Mouse (Mus musculus): ENCODE data around the gene Gm20671. TPM values are rescaled to one million over a fixed set of nuclear protein-coding genes. Genes with fewer than 3 reads are reported as not detected.
"Not testable (repeated sequence)": the region's sequence is repeated elsewhere in the genome, so short reads cannot be mapped to it uniquely, and the experiment has no call there.

Gene Gm20671
- polyA plus RNA-seq, 1 experiment: not detected

DNA sequence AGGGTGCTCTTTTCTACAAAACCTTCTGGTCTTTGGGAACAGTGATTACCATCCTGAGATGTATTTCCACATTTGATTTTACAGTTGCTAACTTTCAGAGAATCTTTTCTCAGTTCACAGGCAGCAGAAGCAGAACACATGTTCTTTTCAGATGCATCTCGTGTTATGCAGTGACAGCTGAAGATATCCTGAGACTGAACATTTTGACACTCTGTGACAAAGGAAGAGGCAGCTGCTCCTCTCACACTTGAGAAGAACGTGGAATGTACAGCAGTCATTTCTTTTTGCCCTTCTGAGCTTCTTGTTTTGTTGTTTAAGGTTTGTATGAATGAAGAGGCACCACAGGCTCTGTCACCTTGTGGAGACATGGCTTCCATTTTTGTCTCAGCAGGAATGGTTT is 3.1 kb upstream of the Gm20671 start:
- 90% methylated on average over 2 of the region's 2 CpGs for WGBS
- Histone ChIP-seq H3K4me3 (replicated peaks; ENCODE audit: control insufficient read depth, low read depth, low read length) (no peak overlapping the region), H3K4me1 (ENCODE audit: control insufficient read depth, insufficient read depth, low read length) (no peaks in the 10 kb centered on the region), H3K27ac (ENCODE audit: control insufficient read depth, insufficient read depth, low read depth, low read length, poor library complexity) (no peak overlapping the region)
- no peak for TF ChIP-seq CTCF (IDR thresholded peaks at IDR 0.05; ENCODE audit: control insufficient read depth, insufficient read depth, low read length)
- TF ChIP-seq POLR2A (IDR thresholded peaks at IDR 0.05; ENCODE audit: borderline replicate concordance, control insufficient read depth, low read depth, low read length): no peak

DNA sequence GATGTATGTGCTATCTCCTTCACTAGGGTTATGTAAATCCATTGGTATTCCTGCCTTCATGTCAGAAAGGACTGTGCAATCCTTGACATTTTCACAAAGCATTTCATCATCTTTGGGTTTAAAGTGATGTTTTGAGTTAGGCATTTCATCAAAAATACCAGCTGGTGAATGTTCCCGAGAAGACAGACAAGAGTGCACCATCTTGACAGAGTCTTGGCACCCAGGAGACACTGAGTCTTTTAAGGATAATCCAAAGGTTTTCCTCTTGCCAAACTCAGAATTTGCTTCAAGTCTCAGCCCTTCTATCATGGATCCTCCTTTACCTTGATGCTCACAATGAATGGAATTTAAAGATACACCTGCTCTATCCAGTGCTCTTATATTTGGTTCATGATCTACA is 1.9 kb upstream of the Gm20671 start:
- WGBS: 79% methylated on average over 1 of the region's 1 CpGs
- H3K27ac ChIP-seq (ENCODE audit: control insufficient read depth, insufficient read depth, low read depth, low read length, poor library complexity); H3K4me3 ChIP-seq (replicated peaks; ENCODE audit: control insufficient read depth, low read depth, low read length); H3K4me1 ChIP-seq (ENCODE audit: control insufficient read depth, insufficient read depth, low read length): not testable (repeated sequence)

DNA sequence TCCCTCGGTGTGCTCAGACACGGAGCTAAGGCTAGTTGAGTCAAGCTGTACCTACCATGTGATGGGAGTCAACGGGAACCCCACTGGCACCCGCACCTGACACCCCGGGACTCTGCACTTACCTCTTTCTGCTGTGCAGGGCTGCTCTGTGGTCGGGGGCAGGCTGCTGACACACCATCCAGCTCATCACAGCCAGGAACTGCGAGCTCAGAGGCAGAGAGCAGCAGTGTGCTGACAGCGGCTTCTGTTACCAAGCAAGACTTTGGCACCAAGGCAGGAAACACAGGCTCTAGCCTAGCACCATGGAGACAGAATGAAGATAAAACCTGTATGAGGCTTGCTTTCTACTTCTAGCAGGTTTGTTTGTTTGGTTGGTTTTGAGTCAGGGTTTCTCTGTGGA is 6.4 kb downstream of the Gm20671 start:
- no peak for TF ChIP-seq CTCF (IDR thresholded peaks at IDR 0.05; ENCODE audit: control insufficient read depth, insufficient read depth, low read length)
- TF ChIP-seq POLR2A (IDR thresholded peaks at IDR 0.05; ENCODE audit: borderline replicate concordance, control insufficient read depth, low read depth, low read length): no peak
- no peak overlapping the region for H3K27ac ChIP-seq (ENCODE audit: control insufficient read depth, insufficient read depth, low read depth, low read length, poor library complexity)
- WGBS: 88% methylated on average over 8 of the region's 8 CpGs

DNA sequence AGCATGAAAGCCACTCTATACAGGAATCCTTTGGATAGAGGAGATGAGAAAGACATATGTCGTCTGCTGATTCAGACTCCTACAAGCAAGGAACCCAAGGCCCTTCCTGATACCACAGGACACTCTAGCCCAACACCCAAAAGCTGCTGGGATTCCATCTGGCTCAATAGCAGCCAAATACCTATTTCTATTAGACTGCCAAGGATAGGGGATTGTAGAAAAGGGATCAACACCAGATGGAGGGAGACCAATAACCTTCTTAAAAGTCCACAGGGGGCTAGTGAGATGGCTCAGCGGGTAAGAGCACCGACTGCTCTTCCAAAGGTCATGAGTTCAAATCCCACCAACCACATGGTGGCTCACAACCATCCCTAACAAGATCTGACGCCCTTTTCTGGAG is 11.5 kb downstream of the Gm20671 start:
- TF ChIP-seq CTCF (IDR thresholded peaks at IDR 0.05; ENCODE audit: control insufficient read depth, insufficient read depth, low read length): no peak
- TF ChIP-seq POLR2A (IDR thresholded peaks at IDR 0.05; ENCODE audit: borderline replicate concordance, control insufficient read depth, low read depth, low read length): no peak
- H3K4me3 ChIP-seq (replicated peaks; ENCODE audit: control insufficient read depth, low read depth, low read length): no peak overlapping the region
- WGBS: 91% methylated on average over 4 of the region's 4 CpGs
- H3K4me1 ChIP-seq (ENCODE audit: control insufficient read depth, insufficient read depth, low read length): no peaks in the 10 kb centered on the region
- H3K27ac ChIP-seq (ENCODE audit: control insufficient read depth, insufficient read depth, low read depth, low read length, poor library complexity): no peak overlapping the region

More for the DNA sequence above, 6.4 kb downstream of the Gm20671 start:
- H3K4me1 ChIP-seq (ENCODE audit: control insufficient read depth, insufficient read depth, low read length): no peaks in the 10 kb centered on the region
- no peak overlapping the region for H3K4me3 ChIP-seq (replicated peaks; ENCODE audit: control insufficient read depth, low read depth, low read length)

DNA sequence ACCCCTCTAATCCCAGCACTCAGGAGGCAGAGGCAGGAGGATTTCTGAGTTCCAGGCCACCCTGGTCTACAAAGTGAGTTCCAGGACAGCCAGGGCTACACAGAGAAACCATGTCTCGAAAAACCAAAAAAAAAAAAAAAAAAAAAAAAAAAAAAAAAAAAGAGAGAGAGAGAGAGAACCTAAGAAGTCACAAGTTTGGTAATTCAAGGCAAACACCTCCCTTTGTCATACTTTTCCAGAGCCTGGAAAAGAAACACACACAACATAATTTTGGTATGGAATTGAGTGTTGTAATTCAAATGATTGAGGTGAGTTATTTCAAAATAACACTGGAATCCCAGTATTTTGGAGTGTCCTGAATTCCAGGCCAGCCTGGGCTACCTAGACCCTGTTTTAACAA is 40.5 kb downstream of the Gm20671 start:
- not testable (repeated sequence) for H3K4me3 ChIP-seq (replicated peaks; ENCODE audit: control insufficient read depth, low read depth, low read length); H3K27ac ChIP-seq (ENCODE audit: control insufficient read depth, insufficient read depth, low read depth, low read length, poor library complexity); H3K4me1 ChIP-seq (ENCODE audit: control insufficient read depth, insufficient read depth, low read length)
- WGBS: 60% methylated on average over 1 of the region's 1 CpGs

DNA sequence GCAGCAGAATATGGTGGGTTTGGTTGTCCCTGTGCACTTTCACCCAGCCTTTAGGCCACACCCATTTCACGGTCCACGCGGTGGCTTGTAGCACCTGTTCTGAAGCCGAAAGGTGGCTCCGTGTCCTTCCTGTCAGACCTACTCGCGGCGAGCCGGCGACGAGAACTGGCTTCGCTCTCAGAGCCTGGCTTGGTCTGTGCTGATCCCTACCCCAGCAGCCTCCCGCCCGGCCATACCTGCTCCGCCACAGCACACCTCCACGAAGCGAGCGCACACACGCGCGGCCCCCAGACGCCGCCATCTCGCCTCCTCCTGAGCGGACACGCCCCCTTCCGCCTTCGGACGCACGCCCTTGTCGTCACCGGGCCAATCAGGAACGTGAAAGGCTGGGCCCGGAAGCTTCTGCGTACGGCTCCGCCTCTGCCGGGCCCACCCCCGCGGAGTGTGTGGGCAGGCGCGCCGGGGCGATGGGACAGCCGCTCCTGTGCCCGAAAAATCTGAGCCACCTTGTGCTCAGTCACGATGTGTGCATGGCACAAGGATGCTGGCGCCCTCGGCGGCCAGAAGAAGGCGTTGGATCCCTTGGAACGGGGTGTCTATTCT is 41.5 kb downstream of the Gm20671 start, which contains the start of gene Pisd:
Pisd (minus strand) TSS at position 334 of the 603 bp plus-strand sequence.
- peak within 1 kb of the TSS; percentile 99 for H3K4me3 ChIP-seq (replicated peaks; ENCODE audit: control insufficient read depth, low read depth, low read length)
- TF ChIP-seq POLR2A (IDR thresholded peaks at IDR 0.05; ENCODE audit: borderline replicate concordance, control insufficient read depth, low read depth, low read length) (peak; percentile 63; the same call in 1 of the 2 replicates), CTCF (IDR thresholded peaks at IDR 0.05; ENCODE audit: control insufficient read depth, insufficient read depth, low read length) (0 out of 2 replicates have a peak, but pooled peaks have one; percentile 17)
- under 1% methylated on average over 52 of the region's 52 CpGs for WGBS
- no peaks in the 10 kb centered on the region for H3K4me1 ChIP-seq (ENCODE audit: control insufficient read depth, insufficient read depth, low read length)
- H3K27ac ChIP-seq (ENCODE audit: control insufficient read depth, insufficient read depth, low read depth, low read length, poor library complexity): no peak within 1 kb of the TSS; the same call in 1 of the 2 replicates

DNA sequence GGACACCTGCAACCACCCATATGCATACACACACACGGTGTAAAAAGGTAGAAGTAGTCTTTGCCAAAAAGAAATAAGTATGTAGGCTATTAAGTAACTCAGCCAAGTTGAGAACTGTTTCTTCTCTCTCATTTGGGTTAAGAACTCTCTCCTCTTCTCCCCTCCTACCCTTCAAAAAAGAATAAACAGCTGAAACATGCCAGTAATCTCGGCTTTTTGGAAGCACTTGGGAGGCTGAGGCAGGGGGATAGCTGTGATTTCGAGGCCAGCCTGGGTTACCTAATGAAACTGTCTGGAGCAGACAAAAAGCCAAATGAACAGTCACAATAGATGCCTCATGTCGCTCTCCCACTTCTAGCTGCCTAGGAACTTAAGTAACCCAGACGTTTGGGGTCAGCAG is 42.2 kb downstream of the Gm20671 start:
- no peak for TF ChIP-seq CTCF (IDR thresholded peaks at IDR 0.05; ENCODE audit: control insufficient read depth, insufficient read depth, low read length)
- no peak for TF ChIP-seq POLR2A (IDR thresholded peaks at IDR 0.05; ENCODE audit: borderline replicate concordance, control insufficient read depth, low read depth, low read length)
- 12% methylated on average over 5 of the region's 5 CpGs for WGBS

DNA sequence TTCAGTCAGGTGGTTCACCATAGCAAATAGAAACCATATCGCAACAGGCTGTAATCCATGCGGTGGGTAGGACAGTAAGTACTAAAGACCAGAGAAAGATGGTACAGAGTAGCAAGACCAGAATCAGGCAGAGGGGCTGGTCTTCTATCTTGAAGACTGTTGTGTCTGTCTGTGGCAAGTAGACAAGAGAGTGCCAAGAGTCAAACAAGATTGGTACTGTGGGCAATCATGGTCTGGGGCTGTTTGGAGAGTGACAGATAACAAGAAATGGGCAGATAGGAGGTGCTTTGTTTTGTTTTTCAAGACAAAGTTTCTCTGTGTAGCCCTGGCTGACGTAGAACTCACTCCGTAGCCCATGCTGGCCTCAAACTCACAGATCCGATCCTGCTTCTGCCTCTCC is 45.3 kb downstream of the Gm20671 start:
- 73% methylated on average over 5 of the region's 5 CpGs for WGBS
- Histone ChIP-seq H3K27ac (ENCODE audit: control insufficient read depth, insufficient read depth, low read depth, low read length, poor library complexity) (no peak overlapping the region), H3K4me1 (ENCODE audit: control insufficient read depth, insufficient read depth, low read length) (no peaks in the 10 kb centered on the region), H3K4me3 (replicated peaks; ENCODE audit: control insufficient read depth, low read depth, low read length) (no peak overlapping the region)
- no peak for TF ChIP-seq CTCF (IDR thresholded peaks at IDR 0.05; ENCODE audit: control insufficient read depth, insufficient read depth, low read length)
- TF ChIP-seq POLR2A (IDR thresholded peaks at IDR 0.05; ENCODE audit: borderline replicate concordance, control insufficient read depth, low read depth, low read length): no peak

More for the DNA sequence above, 42.2 kb downstream of the Gm20671 start:
- no peak overlapping the region for H3K27ac ChIP-seq (ENCODE audit: control insufficient read depth, insufficient read depth, low read depth, low read length, poor library complexity)
- peak overlapping the region; percentile 99 for H3K4me3 ChIP-seq (replicated peaks; ENCODE audit: control insufficient read depth, low read depth, low read length)
- H3K4me1 ChIP-seq (ENCODE audit: control insufficient read depth, insufficient read depth, low read length): no peaks in the 10 kb centered on the region

DNA sequence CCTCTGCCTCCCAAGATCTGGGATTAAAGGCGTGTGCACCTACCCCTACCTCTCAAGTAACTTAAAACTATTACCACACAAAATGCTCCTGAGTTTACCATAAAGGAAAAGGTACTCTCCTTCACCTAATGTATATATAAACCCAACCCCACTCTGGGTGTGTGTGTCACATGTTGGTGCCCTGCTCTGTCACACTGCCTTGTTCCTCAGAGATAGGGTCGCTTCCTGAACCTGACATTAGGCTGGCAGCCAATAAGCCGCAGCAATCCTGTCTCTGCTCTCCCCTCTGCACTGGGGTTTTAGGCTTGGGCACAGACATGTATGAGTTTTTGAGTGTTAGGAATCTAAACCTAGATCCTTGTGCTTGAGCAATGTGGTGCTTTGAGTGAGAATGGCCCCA is 48.7 kb downstream of the Gm20671 start:
- 60% methylated on average over 3 of the region's 3 CpGs for WGBS
- Histone ChIP-seq H3K4me3 (replicated peaks; ENCODE audit: control insufficient read depth, low read depth, low read length) (no peak overlapping the region), H3K27ac (ENCODE audit: control insufficient read depth, insufficient read depth, low read depth, low read length, poor library complexity) (no peak overlapping the region), H3K4me1 (ENCODE audit: control insufficient read depth, insufficient read depth, low read length) (no peaks in the 10 kb centered on the region)
- TF ChIP-seq POLR2A (IDR thresholded peaks at IDR 0.05; ENCODE audit: borderline replicate concordance, control insufficient read depth, low read depth, low read length) (no peak), CTCF (IDR thresholded peaks at IDR 0.05; ENCODE audit: control insufficient read depth, insufficient read depth, low read length) (no peak)
